Mouse (Mus musculus): Measurements from ENCODE around the gene H2-Ke6.
A peak's percentile ranks its signal among the peaks of the same experiment; 100 is the strongest.
"Not testable (repeated sequence)": the region's sequence is repeated elsewhere in the genome, so short reads cannot be mapped to it uniquely, and the experiment has no call there.

Gene H2-Ke6

GRCm38 (mm10) chr17:34029890-34030595, 2.2 kb upstream of the H2-Ke6 start:
- DNase-seq (ENCODE audit: low spot score in 2 of 2): peak in 1 of 2 experiments; percentile 6

DNA sequence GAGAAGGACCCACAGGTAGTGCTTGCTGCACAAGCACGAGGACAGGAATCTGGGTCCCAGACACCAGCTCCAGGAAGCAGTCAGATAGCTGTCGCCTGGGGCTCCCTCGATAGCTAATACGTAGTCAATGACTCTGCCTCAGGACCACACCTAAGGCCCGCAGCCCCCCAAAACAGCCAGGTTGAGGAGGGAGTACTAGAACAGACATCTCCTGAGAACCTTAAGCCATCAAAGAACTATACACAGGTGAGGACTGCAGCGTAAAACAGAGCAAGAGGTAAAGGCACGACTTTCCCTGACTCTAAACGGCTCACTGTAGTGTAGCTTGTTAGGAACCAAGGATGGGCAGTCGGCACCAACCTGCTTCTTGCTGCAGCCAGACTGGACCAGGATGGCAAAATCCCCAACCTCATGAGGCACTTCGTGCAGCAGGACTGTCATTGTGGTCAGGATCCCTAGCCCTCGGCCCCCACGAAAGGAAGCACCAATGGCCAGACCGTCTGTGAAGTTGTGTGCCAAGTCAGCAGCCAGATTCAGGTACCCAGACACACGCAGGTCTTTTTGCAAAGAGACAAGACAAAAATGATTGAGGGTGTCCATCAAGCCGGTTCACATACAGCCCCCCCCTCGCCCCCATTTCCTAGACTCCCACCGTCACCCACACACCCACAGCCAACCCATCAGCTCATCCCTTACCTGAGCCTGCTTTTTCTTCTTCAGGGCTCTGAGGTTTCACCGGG, 1.5 kb upstream of the H2-Ke6 start:
- DNase-seq (ENCODE audit: low spot score in 2 of 2): peak in 1 of 2 experiments; percentile 6

GRCm38 (mm10) chr17:34028501-34029149, 765 bp upstream of the H2-Ke6 start:
- DNase-seq (ENCODE audit: low spot score in 2 of 2): peak in 1 of 2 experiments; percentile 6

DNA sequence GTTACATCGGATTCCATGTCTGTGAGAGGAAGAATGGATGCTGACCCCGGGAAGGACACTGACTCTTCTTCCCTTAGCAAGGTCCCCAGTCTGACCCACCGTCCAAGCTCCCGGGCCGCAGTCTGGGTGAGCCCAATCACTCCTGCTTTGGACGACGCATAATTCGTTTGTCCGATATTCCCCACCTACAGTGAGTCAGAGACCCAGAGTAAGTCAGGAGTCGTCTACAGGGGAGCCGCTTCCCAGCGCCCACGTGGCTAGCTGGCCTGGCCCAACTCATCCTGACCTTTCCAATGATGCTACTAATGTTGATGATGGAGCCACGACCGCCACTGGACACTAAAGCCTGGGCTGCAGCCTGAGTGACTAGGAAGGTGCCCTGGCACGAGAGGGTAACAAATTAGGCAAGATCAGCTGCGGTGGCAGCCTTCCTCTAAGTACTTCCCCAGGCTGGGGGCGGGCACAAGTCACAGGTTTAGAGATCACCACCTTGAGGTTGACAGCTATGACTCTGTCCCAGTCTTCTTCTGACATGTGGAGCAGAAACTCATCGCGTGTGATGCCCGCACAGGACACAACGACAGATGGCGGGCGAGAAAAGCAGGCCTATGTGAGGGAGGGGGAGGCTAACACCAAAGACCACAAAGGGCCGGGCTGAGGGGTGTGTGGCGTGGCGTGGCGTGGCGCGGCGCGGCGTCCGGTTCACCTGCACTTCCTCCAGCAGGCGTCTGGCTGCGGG, 774 bp downstream of the H2-Ke6 start:
- no peak for DNase-seq (ENCODE audit: low spot score in 2 of 2)

DNA sequence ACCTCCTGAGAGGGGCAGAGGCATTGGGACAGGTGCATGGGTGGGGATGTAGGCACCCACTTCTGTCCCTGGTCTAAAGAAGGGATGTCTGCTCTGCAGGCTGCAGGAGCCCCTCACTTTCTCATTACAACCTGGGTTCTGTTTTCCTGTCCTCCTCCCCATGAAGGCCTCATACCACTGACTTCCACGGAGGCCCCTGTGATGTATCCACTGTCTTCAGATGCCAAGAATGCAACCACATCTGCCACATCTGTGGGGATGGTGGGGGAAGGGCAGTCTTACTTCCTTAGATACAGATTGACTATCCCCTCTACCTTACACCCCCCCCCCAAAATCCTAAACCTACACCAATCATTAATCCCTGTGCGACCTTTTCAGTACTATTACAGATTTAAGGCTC, 1.6 kb downstream of the H2-Ke6 start:
- no peak for DNase-seq (ENCODE audit: low spot score in 2 of 2)

DNA sequence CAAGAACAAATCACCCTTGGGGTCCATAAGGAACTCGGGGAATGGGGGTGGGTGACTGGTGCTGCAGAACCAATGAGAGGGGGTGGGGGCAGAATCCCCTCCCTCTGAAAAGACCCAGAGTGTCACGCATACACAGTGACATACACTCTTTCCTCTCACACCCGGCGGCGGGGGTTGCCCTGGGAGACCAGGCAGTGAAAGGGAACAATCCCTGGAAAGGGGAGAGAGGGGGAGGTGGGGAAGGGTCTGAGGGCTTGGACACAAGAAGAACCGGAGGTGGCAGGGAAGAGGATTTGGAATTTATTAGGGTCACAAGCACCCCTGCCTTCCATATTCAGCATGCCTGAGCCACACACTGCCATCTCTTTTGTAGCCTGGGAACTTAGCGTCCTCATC, 2.1 kb downstream of the H2-Ke6 start:
- no peak for DNase-seq (ENCODE audit: low spot score in 2 of 2)

DNA sequence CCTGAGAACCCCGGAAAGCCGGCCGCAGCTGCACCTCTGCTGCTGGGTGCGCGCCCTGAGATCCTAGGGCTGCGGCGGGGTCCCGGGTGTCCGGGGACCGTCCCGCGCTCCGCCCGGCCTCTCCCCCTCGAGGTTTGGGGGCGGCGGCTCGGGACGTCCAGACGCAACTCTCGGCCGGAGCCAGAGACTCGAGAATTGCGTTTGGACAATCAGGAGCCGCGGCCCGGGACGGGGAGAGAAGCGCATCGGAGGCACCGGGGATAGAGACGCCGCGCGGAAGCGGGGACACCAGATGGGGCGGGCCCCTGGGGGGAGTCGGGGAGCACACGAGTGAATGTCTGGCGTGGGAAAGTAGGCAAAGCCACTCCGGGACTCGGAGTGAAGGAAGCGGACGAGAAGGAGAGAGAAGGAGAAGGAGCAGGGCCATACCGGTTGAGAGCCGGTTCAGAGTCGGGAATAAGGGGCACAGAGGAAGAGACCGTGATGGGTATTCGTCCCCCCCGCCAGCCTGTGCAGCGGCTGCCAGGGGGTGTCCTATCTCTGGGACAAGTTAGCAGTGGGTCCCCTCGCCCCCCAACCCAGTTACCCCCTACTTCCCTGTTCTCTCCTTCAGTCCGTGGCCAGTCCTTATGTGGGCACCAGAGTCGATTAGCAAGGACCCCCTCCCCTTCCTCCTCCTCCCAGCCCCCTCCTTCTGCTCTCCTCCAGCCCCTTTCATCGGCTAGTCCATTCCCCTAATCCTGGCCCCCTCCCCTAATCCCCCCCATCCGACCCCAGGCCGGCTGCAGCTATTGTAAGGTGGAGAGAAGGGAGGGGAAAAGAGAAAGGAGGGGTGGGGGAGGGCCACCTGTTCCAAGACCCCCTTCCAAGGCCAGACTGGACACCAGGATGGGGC, 2.8 kb downstream of the H2-Ke6 start:
- no peak for DNase-seq (ENCODE audit: low spot score in 2 of 2)

DNA sequence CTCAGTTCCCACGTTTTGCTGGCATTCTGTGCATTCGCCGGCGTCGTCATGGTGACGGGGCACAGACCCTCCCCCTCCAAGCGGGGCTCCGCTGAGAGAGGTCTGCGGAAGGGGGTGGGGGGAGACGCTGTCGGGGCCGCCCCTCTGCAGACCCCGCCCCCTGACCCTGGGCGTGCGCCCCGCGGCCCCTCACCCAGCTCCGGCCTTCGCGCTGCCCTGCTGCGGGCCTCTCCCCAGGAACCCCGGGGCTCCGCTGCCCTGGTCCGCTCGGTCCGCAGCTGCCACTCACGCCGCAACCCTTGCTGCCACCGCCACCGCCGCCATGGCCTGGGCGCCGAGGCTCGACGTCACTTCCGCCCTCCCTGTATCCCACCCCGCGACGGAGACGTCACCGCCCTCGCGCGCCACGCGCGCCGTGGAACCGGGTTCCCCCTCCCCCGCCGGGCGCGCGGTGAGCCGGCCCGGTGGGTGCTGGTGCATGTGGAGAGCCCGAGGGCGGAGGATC, 3.5 kb downstream of the H2-Ke6 start, which contains the start of gene Ring1:
Gene Ring1 (minus strand): TSS at position 364 of the 505 bp plus-strand sequence.
- peak; percentile 64 to 81 for DNase-seq (ENCODE audit: low spot score in 2 of 2)

- DNase-seq (ENCODE audit: low spot score in 2 of 2): no peak
Measured at GRCm38 (mm10) chr17:34023678-34024077, 4.2 kb downstream of the H2-Ke6 start.

DNA sequence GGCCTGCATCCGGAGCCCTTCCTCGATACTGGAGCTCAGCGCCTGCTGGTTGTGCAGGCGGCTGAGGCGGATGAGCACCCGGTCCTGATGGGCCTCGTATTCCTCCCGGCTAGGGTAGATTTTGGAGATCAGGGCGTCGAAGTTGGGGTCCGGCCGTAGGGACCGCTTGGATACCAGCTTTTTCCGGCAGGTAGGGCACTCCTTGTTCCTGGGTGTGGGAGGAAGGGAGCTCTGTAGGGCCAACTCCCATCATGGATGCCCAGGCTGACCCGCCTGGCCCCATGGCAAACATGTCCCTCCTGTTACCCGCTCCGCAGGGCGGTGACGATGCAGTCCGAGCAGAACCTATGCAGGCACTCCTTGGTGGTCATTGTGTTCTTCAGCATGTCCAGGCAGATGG, 4.9 kb downstream of the H2-Ke6 start:
- DNase-seq (ENCODE audit: low spot score in 2 of 2): no peak

DNA sequence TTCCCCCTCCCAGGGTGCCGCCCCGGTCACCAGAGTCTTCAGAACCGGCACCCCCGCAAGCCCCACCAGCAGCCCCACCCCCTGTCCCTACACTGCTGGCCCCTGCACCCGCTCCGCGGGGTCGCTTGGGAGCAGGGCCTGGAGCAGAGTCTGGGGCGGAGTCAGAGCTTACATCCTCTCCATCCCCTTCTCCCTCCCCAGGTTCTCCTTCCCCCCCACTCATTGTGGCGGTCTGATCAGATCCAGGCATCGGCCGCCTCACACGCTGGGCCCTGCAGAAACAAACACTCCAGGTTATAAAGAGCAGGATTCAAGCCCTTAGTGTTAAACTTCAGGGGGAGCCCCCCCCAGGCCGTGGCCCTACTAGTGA, 5.5 kb downstream of the H2-Ke6 start:
- DNase-seq (ENCODE audit: low spot score in 2 of 2): no peak

DNA sequence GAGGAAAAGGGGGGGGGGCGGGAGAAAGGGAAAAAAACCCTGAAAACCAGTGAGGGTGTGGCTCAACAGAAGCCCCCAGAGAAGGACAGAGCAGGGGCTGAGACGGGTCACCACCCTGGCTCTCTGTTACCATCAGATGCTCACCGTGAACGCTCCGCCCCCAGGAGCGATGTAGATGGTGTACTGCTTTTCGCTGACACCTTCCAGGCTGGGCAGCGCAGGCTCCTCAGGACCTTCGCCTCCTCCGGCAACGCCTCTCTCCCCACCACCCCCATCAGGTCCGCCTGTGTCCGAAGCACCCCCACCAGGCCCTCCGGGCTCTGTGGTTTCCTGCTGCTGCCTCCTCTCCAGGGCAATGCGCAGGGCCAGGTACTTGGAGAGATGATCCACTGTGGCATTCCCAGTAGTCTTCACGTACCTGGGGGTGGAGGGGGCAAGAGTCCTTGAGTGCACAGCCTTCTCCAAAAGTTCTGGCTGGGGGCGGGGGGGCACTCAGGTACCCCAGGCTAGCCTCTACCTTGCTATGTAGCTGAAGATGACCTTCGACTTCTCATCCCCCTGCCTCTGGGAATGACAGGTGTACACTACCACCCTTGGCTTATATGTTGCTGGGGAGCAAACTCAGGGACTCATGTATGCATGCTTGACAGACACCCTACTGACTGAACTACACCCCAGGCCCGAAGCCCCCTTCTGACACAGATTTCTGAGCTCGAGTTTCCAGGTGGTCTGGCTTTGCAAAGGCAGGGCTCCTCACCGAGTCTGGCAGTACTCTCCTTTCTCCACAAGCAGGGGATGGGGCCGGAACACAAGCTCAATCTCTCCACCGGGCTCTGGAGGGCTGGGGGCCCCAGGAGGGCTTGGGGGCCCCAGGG, 6.1 kb downstream of the H2-Ke6 start:
- peak in 1 of 2 experiments; percentile 6 for DNase-seq (ENCODE audit: low spot score in 2 of 2)

- DNase-seq (ENCODE audit: low spot score in 2 of 2): no peak
Measured at GRCm38 (mm10) chr17:34013436-34013835, 14.4 kb downstream of the H2-Ke6 start.

GRCm38 (mm10) chr17:34010156-34010555, 17.7 kb downstream of the H2-Ke6 start:
- DNase-seq (ENCODE audit: low spot score in 2 of 2): no peak

GRCm38 (mm10) chr17:34006570-34006969, 21.3 kb downstream of the H2-Ke6 start:
- DNase-seq (ENCODE audit: low spot score in 2 of 2): no peak

DNA sequence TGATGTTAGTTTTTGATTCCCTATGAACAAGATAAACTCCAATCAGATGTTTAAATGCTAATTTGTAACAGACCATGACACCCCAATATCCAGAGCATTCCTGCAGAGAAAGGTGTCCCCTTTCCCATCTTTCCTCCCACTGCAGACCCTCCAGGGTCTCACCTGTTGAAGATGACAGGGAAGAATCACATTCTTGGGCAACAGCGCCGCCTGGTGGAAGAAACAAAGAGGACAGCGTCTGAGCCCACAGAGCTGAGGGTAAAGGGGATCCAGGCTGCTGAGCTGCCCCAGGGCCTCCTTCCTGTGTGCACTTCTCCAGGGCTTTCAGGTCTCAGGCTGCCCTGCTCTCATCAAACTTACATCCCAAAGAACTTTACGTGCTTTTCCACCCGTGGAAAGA, 24.4 kb downstream of the H2-Ke6 start:
- DNase-seq (ENCODE audit: low spot score in 2 of 2): peak in 1 of 2 experiments; percentile 57

GRCm38 (mm10) chr17:34000796-34001195, 27.1 kb downstream of the H2-Ke6 start:
- DNase-seq (ENCODE audit: low spot score in 2 of 2): not testable (repeated sequence)

GRCm38 (mm10) chr17:34000150-34000537, 27.7 kb downstream of the H2-Ke6 start, which contains the start of gene H2-K1:
Gene H2-K1, minus strand, starts transcription at chr17:34000347.
- peak; percentile 81 to 92 for DNase-seq (ENCODE audit: low spot score in 2 of 2)

DNA sequence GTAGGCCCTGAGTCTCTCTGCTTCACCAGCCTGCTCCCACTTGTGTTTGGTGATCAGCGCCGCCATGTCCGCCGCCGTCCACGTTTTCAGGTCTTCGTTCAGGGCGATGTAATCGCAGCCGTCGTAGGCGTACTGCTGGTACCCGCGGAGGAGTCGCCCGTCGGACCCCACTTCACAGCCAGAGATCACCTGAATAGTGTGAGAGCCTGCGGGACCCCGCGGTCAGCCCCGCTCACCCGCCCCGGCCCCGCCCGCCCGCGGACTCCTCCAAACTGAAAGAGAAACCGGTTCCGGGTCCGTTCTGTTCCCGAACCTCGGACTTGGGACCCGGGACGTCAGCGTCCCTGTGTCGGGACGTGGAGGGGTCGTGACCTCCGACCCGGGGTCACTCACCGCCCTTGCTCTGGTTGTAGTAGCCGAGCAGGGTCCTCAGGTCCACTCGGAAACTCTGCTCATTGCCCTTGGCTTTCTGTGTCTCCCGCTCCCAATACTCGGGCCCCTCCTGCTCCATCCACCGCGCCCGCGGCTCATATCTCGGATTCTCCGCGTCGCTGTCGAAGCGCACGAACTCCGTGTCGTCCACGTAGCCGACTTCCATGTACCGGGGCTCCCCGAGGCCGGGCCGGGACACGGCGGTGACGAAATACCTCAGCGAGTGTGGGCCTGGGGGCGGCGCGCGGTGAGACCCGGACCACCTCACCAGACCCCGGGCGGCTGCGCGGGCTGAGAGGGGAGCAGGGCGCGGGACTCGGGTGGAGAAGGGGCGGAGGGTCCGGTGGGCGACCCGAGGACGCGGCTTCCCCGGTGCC, 28.3 kb downstream of the H2-Ke6 start:
- DNase-seq (ENCODE audit: low spot score in 2 of 2): no peak
